Mouse (Mus musculus) gastrocnemius, postnatal 14 days (tissue): ENCODE measurements around the gene Rnase4. TPM values are rescaled to one million over a fixed set of nuclear protein-coding genes. Genes with fewer than 3 reads are reported as not detected.

Experiments
- DNase-seq: peaks from one replicate; pipeline ENCODE4 v3.0.0; 2021; ENCODE audit warnings: mixed read lengths
- intact Hi-C: fragments of 180-260 bp; cut with DNase I; formaldehyde crosslinking; loops from one replicate; pipeline ENCODE4 v1.15.1; 2025; ENCODE audit warnings: low total_unique reads
- total RNA-seq, 2 experiments: library from RNA; stranded (reverse); gene quantifications; 2 replicates each; pipeline ENCODE4 v1.2.3; 2021

Rnase4 gene
- total RNA-seq, 2 experiments from 2014 or later: 46.5 to 51.1 TPM

DNA sequence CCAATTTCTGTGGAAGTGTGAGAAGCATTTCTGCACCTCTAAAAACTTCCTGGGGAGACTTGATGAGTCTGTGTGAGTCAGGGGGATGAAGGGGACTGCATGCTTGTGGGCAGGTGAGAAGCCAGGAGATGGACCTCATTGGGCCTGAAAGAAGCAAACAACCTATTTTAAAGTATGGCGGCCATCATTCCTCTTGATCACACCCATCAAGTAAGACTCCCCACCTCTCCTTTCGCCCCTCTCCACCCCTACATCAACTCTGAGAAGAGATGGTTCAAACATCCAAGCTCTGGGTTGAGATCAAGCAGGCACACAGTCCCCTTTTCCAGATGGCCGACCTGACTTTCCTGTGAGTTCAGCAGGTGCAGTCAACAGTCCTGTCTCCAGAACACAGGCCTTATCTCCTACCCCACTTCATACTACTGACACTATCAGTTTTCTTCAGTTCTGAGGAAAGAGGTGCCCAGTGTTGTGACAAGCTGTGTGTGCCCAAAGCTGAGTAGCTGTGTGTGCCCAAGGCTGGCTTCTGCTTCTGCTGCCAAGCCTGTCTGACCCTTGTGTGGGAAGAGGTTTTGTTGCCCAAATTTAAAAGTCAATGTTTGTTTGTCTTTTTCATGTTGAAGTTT is 59.4 kb downstream of the Rnase4 start:
- intact Hi-C loops: no loop called here
- no peak for DNase-seq

DNA sequence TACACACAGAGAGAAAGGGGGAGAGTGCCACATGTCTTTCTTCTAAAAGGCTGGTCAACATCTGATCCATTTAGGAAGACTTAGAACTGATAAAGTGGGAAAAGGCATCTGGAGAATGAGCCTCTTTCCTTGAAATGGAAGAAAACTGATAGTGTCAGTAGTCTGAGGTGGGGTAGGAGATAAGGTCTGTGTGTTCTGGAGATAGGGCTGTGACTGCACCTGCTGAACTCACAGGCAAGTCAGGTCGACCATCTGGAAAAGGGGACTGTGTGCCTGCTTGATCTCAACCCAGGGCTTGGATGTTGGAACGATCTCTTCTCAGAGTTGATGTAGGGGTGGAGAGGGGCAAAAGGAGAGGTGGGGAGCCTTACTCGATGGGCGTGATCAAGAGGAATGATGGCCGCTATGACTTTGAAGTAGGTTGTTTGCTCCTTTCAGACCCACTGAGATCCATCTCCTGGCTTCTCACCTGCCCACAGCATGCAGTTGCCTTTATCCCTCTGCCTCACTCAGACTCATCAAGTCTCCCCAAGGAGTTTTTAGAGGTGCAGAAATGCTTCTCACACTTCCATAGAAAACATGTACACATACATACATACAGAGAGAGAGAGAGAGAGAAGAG is 61.5 kb downstream of the Rnase4 start:
- no peak for DNase-seq
- intact Hi-C loops: no loop called here

Other genes with a start within 250 kb of the Rnase4 start
- 10 to 100 TPM in 1 of 2 experiments, 1 to 10 TPM in 1; 9.4 to 10.3 TPM for gene Tep1, start 220.5 kb upstream of the Rnase4 start, total RNA-seq
- gene Klhl33, start 193.6 kb upstream of the Rnase4 start, total RNA-seq: 100 to 1,000 TPM; 101 to 192 TPM
- gene Osgep, start 166.2 kb upstream of the Rnase4 start, total RNA-seq: 10 to 100 TPM; 40.0 to 42.1 TPM
- gene Apex1, start 166.1 kb upstream of the Rnase4 start, total RNA-seq: 10 to 100 TPM; 32.7 to 33.4 TPM
- 10 to 100 TPM; 12.6 to 16.4 TPM for gene Pip4p1, start 160.2 kb upstream of the Rnase4 start, total RNA-seq
- 1 to 10 TPM; 4.6 to 6.8 TPM for gene Pnp, start 160.0 kb upstream of the Rnase4 start, total RNA-seq
- 1 to 10 TPM; 4.6 to 6.6 TPM for gene Gm49342, start 146.6 kb upstream of the Rnase4 start, total RNA-seq
- gene Pnp2, start 135.1 kb upstream of the Rnase4 start, total RNA-seq: under 1 TPM; 0.29 to 0.49 TPM
- not detected for gene Rnase10, start 83.3 kb upstream of the Rnase4 start, total RNA-seq
- not detected for gene Rnase9, start 49.2 kb upstream of the Rnase4 start, total RNA-seq
- gene Rnase11, start 40.9 kb upstream of the Rnase4 start, total RNA-seq: not detected
- gene Rnase12, start 33.4 kb upstream of the Rnase4 start, total RNA-seq: not detected
- not detected for gene Olfr750, start 16.6 kb upstream of the Rnase4 start, total RNA-seq
- gene Ang, start 73 bp downstream of the Rnase4 start, total RNA-seq: 1 to 10 TPM; 3.6 to 3.8 TPM
- gene Eddm3b, start 23.3 kb downstream of the Rnase4 start, total RNA-seq: not detected
- gene Rnase6, start 32.8 kb downstream of the Rnase4 start, total RNA-seq: under 1 TPM; 0.18 to 0.64 TPM
- gene Rnase1, start 55.7 kb downstream of the Rnase4 start, total RNA-seq: not detected
- gene Rnase2b, start 71.2 kb downstream of the Rnase4 start, total RNA-seq: not detected
- not detected for gene Ang2, start 108.1 kb downstream of the Rnase4 start, total RNA-seq
- gene Ear14, start 112.3 kb downstream of the Rnase4 start, total RNA-seq: not detected
- under 1 TPM in 1 of 2 experiments, not detected in 1; 0.64 TPM for gene Rnase2a, start 165.0 kb downstream of the Rnase4 start, total RNA-seq